Mouse (Mus musculus) forebrain, embryonic 16.5 days (tissue): ENCODE data around the gene Fbxw11. TPM values are rescaled to one million over a fixed set of nuclear protein-coding genes. Genes with fewer than 3 reads are reported as not detected.
"Not testable (repeated sequence)": the region's sequence is repeated elsewhere in the genome, so short reads cannot be mapped to it uniquely, and the experiment has no call there.

Experiments used
- ATAC-seq: fragments of 200-750 bp; cut with Nextera tagmentation; 2 replicates; pipeline ENCODE4 v1.8.0; 2017; ENCODE audit warnings: mild to moderate bottlenecking, moderate library complexity
- H3K27ac ChIP-seq: fragments of 300-500 bp; sonication (generic); 2 replicates; pipeline ENCODE4 v1.5.1; 2014; ENCODE audit warnings: low read length, control low read depth
- H3K27me3 ChIP-seq: fragments of 300-500 bp; sonication (generic); replicated peaks from 2 replicates; pipeline ENCODE4 v1.6.1; 2014; ENCODE audit warnings: low read length; ENCODE audit not compliant: control insufficient read depth, insufficient read depth
- H3K36me3 ChIP-seq: fragments of 300-500 bp; sonication (generic); 2 replicates; pipeline ENCODE4 v1.6.1; 2014; ENCODE audit not compliant: control insufficient read depth, insufficient read depth
- H3K4me1 ChIP-seq: fragments of 300-500 bp; sonication (generic); replicated peaks from 2 replicates; pipeline ENCODE4 v1.6.1; 2014; ENCODE audit warnings: low read length; ENCODE audit not compliant: control insufficient read depth, insufficient read depth
- H3K4me2 ChIP-seq: fragments of 300-500 bp; sonication (generic); 2 replicates; pipeline ENCODE4 v1.6.1; 2014; ENCODE audit warnings: mild to moderate bottlenecking, low read length, control low read depth
- H3K4me3 ChIP-seq: fragments of 300-500 bp; sonication (generic); replicated peaks from 2 replicates; pipeline ENCODE4 v1.5.1; 2014; ENCODE audit warnings: mild to moderate bottlenecking, low read length, control low read depth
- H3K9ac ChIP-seq: fragments of 300-500 bp; sonication (generic); replicated peaks from 2 replicates; pipeline ENCODE4 v1.6.1; 2014; ENCODE audit warnings: low read depth, low read length, control low read depth
- H3K9me3 ChIP-seq: fragments of 300-500 bp; sonication (generic); 2 replicates; pipeline ENCODE4 v1.6.1; 2016; ENCODE audit warnings: low read length; ENCODE audit not compliant: control insufficient read depth
- WGBS: fragments of 180-500 bp; shearing (Covaris S2); extraction: QIAGEN DNeasy Blood & Tissue Kit; methylation state at CpG from one replicate; pipeline ENCODE4 v1.1.7; 2014; 5-methylcytosine and 5-hydroxymethylcytosine counted together
- polyA plus RNA-seq: library from polyadenylated mRNA; unstranded; fragments of >200 nt; fragmentation: Nextera tagmentation; extraction: Ambion mirVana; gene quantifications from 2 replicates; pipeline ENCODE4 v1.2.1, GENCODE M21; 2015

Fbxw11 gene
- polyA plus RNA-seq, 1 experiment from 2014 or later: 125 TPM

DNA sequence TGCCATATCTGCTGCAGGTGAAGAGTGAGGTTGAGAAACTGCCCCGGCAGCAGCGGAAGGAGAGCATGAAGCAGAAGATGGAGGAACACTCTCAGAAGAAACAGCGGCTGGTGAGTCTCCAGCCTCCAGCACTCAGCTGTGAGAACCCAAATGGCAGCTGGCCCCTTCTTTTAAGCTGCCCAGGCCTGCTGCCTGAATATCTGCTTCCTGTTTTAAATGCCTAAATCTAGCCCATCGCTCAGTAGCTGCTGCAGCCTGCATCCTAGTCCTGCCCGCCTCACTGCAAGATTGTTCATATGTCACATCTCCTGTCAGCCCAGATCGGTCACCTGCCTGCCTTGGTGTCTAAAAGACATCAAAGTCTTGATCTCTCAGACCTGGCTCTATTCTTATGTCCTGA lies 31.9 kb upstream of the Fbxw11 start:
- Histone ChIP-seq H3K4me2 (no peak overlapping the region), H3K9ac (no peak overlapping the region), H3K27me3 (no peaks in the 10 kb centered on the region), H3K9me3 (no peaks in the 10 kb centered on the region), H3K4me1 (no peaks in the 10 kb centered on the region), H3K27ac (no peak overlapping the region), H3K4me3 (no peak overlapping the region), H3K36me3 (no peaks in the 10 kb centered on the region)
- ATAC-seq: no peak
- WGBS: 90% methylated on average over 6 of the region's 6 CpGs

DNA sequence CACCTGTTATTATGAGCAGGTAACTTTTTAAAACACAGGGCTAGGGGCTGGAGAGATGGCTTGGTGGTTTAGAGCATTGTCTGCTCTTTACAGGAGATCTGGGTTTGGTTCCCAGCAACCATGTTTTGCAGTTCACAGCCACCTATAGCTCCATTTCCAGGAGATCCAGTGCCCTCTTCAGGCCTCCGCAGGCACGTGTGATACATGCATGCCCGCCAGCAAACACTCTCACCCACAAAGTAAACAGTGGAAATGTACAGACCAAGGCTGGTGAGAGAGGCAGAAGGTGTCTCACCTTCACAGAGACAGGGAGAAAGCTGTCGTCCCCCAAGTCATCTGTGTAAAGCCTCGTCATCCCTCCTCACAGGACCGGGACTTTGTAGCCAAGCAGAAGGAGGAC lies 30.2 kb upstream of the Fbxw11 start:
- 87% methylated on average over 6 of the region's 6 CpGs for WGBS
- H3K36me3 ChIP-seq: no peaks in the 10 kb centered on the region
- H3K27me3 ChIP-seq: no peaks in the 10 kb centered on the region
- no peaks in the 10 kb centered on the region for H3K4me1 ChIP-seq
- H3K27ac ChIP-seq: no peak overlapping the region
- no peak overlapping the region for H3K4me3 ChIP-seq
- no peak overlapping the region for H3K9ac ChIP-seq
- H3K9me3 ChIP-seq: no peaks in the 10 kb centered on the region
- H3K4me2 ChIP-seq: no peak overlapping the region
- no peak for ATAC-seq

DNA sequence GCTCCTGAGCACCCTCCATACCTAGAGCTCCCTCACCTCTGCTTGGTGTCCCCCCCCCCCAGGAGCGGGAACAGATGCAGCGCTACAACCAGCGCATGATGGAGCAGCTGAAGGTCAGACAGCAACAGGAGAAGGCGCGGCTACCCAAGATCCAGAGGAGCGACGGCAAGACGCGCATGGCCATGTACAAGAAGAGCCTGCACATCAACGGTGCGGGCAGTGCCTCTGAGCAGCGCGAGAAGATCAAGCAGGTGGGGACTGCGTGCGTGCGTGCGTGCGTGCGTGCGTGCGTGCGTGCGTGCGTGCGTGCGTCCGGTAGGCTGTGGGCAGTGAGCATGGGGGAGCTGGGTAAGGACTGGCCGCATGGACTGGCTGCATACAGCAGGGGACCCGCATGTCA lies 28.1 kb upstream of the Fbxw11 start:
- Histone ChIP-seq H3K4me1 (no peaks in the 10 kb centered on the region), H3K4me2 (no peak overlapping the region), H3K27me3 (no peaks in the 10 kb centered on the region), H3K9ac (no peak overlapping the region), H3K4me3 (no peak overlapping the region), H3K27ac (no peak overlapping the region), H3K9me3 (no peaks in the 10 kb centered on the region), H3K36me3 (no peaks in the 10 kb centered on the region)
- 94% methylated on average over 29 of the region's 29 CpGs for WGBS
- no peak for ATAC-seq

DNA sequence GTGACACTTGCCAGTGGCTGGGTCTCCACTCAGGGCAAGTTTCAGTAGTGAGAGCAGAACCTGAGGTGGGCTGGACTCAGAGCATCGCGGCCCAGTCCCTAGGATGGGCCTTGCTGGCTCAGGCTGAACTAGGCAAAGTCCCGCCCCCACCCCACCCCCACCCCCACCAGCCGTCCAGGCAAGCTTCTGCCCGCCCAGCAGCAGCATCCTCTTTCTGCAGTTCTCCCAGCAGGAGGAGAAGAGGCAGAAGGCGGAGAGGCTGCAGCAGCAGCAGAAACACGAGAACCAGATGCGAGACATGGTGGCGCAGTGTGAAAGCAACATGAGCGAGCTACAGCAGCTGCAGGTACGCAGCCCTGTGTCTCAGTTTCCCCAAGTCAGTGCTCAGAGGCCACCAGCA lies 27.0 kb upstream of the Fbxw11 start:
- no peak overlapping the region for H3K27ac ChIP-seq
- WGBS: 25% methylated on average over 11 of the region's 11 CpGs
- H3K27me3 ChIP-seq: no peaks in the 10 kb centered on the region
- no peaks in the 10 kb centered on the region for H3K4me1 ChIP-seq
- no peak overlapping the region for H3K9ac ChIP-seq
- ATAC-seq: no peak
- no peaks in the 10 kb centered on the region for H3K9me3 ChIP-seq
- no peak overlapping the region for H3K4me3 ChIP-seq
- H3K36me3 ChIP-seq: no peaks in the 10 kb centered on the region
- H3K4me2 ChIP-seq: no peak overlapping the region

DNA sequence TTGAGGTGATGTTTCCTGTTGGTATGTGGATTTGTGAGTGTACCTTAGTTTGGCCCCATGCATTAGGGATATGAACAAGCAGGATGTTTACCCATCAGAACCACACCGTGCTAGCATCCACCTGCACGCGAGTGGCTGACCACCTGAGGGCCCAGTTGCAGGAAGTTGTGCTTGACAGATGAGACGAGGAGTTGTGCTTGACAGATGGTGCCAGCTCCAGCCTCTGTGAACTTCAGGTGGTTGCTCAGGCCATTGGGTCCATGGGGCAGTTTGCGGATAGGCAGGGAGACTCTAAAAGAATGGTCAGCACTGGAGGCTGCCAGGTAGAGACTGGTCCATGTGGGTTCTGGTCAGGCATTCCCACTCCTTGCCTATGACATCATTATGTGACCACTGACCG lies 26.4 kb upstream of the Fbxw11 start:
- no peak for ATAC-seq

DNA sequence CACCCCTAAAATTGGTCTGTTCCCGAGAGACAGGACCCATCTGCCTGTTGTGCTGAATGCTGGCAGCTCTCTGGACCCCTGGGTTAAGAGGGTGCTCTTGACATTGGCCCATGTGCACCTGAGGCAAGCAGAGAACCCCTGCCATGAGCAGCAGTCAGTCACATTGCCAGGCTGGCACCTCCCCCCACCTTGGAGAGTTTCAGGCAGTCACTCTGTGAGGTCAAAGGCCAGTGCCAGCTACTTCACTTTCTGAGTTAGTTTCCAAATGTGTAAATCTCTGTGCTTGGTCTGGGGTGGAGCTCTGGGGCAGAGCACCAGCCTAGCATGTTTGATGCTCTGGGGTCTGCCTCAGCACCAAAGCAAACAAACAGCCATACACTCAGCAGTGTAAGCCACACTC lies 24.5 kb upstream of the Fbxw11 start:
- H3K9ac ChIP-seq: no peak overlapping the region
- no peak overlapping the region for H3K4me2 ChIP-seq
- WGBS: 83% methylated on average over 1 of the region's 1 CpGs
- H3K27me3 ChIP-seq: no peaks in the 10 kb centered on the region
- H3K27ac ChIP-seq: no peak overlapping the region
- ATAC-seq: no peak
- no peaks in the 10 kb centered on the region for H3K36me3 ChIP-seq
- H3K4me1 ChIP-seq: peaks cover 4% of the 10 kb centered on the region; the same call in 1 of the 2 replicates
- no peak overlapping the region for H3K4me3 ChIP-seq
- no peaks in the 10 kb centered on the region for H3K9me3 ChIP-seq

More for the DNA sequence above, 26.4 kb upstream of the Fbxw11 start:
- H3K4me2 ChIP-seq: no peak overlapping the region
- H3K27ac ChIP-seq: no peak overlapping the region
- H3K4me1 ChIP-seq: no peaks in the 10 kb centered on the region
- H3K36me3 ChIP-seq: no peaks in the 10 kb centered on the region
- H3K9me3 ChIP-seq: no peaks in the 10 kb centered on the region
- no peak overlapping the region for H3K9ac ChIP-seq
- no peaks in the 10 kb centered on the region for H3K27me3 ChIP-seq
- WGBS: 82% methylated on average over 6 of the region's 6 CpGs
- H3K4me3 ChIP-seq: no peak overlapping the region

DNA sequence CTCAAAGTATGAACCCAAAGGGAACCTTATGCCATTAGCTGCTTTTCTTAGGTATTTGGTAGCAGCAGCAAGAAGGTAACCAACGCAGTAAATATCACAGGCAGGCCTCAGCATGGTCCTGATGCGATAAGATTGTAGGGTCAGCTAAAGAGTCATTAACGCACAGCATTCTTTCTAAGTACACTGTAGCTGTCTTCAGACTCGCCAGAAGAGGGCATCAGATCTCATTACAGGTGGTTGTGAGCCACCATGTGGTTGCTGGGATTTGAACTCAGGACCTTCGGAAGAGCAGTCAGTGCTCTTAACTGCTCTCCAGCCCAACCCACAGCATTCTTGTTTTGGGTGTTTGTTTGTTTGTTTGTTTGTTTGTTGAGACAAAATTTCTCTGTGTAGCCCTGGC lies 23.9 kb upstream of the Fbxw11 start:
- H3K36me3 ChIP-seq, H3K27me3 ChIP-seq, H3K9me3 ChIP-seq, H3K4me2 ChIP-seq, H3K27ac ChIP-seq, ATAC-seq, H3K4me1 ChIP-seq, H3K9ac ChIP-seq, H3K4me3 ChIP-seq: not testable (repeated sequence)
- WGBS: 82% methylated on average over 5 of the region's 5 CpGs

DNA sequence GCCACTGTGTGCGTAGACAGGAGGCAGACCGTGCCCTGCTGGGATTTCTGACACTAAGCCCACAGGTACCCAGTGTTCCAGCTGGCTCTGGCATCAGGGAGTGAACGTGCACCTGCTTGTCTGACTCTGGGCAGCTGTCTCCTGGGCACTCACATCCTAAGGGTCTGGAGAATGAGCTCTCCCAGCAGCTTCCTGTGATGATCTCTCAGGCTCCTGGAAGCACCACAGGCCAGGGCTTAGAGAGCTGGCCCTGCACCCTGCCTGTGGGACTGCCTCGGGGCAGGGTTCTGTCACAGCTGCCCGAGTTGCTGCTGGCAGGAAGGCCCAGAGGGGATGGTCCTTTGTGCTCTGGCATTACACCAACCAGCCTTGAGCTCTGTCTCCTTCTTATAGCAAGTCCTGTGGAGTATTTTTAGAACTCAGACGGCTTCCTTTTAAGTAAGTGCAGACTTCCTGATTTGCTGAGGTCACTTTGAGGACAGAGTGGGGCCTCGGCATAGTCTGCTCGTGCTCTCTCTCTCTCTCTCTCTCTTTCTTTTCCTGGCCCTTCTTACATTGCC lies 23.2 kb upstream of the Fbxw11 start:
- 53% methylated on average over 8 of the region's 8 CpGs for WGBS
- Histone ChIP-seq H3K9ac (no peak overlapping the region), H3K9me3 (no peaks in the 10 kb centered on the region), H3K36me3 (no peaks in the 10 kb centered on the region), H3K4me1 (peaks cover 8% of the 10 kb centered on the region; the same call in 1 of the 2 replicates), H3K27me3 (no peaks in the 10 kb centered on the region), H3K27ac (no peak overlapping the region), H3K4me2 (no peak overlapping the region), H3K4me3 (no peak overlapping the region)
- no peak for ATAC-seq

DNA sequence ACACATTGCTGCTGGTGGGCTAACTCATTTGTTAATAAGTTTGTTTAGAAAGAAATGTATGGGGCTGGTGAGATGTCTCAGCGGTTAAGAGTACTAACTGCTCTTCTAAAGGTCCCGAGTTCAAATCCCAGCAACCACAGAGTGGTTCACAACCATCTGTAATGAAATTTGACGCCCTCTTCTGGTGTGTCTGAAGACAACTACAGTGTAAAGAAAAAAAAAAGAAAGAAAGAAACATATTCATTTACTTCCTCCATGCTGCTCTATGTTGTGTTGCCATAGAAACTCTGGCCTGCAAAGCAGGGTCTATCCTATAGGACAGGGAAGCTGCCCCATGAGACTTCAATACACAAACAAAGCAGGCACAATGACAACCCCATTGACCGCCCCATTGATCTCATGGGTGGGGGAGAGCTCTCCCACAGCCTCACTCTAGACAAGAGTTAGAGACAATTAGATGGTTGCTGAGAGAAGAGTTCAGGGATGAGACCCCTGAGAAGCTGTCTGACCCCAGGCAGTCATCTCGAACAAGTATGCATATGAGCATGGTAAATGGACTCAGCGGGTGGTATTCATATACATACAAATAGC lies 22.6 kb upstream of the Fbxw11 start:
- Histone ChIP-seq H3K36me3 (no peaks in the 10 kb centered on the region), H3K9me3 (no peaks in the 10 kb centered on the region), H3K27me3 (no peaks in the 10 kb centered on the region), H3K9ac (no peak overlapping the region), H3K4me3 (no peak overlapping the region), H3K4me1 (peaks cover 8% of the 10 kb centered on the region; the same call in 1 of the 2 replicates), H3K4me2 (no peak overlapping the region), H3K27ac (no peak overlapping the region)
- WGBS: 86% methylated on average over 6 of the region's 6 CpGs
- ATAC-seq: no peak
